Mouse (Mus musculus) forebrain, embryonic 11.5 days (tissue): ENCODE data around the gene Lin7b. TPM values are rescaled to one million over a fixed set of nuclear protein-coding genes. Genes with fewer than 3 reads are reported as not detected.
A peak's percentile ranks its signal among the peaks of the same experiment; 100 is the strongest.

Source experiments
- ATAC-seq: fragments of 200-750 bp; cut with Nextera tagmentation; replicated peaks from 2 replicates; pipeline ENCODE4 v1.8.0; 2017; ENCODE audit warnings: moderate TSS enrichment; ENCODE audit not compliant: low FRiP score
- DNase-seq: peaks from one replicate; pipeline ENCODE4 v3.0.0-alpha.2; 2017; ENCODE audit warnings: low spot score
- H3K27ac ChIP-seq: fragments of 300-500 bp; sonication (generic); 2 replicates; pipeline ENCODE4 v1.5.1; 2014; ENCODE audit warnings: low read depth, low read length
- H3K27me3 ChIP-seq: fragments of 300-500 bp; sonication (generic); 2 replicates; pipeline ENCODE4 v1.6.1; 2014; ENCODE audit warnings: mild to moderate bottlenecking, low read length, mixed read lengths; ENCODE audit not compliant: control insufficient read depth, insufficient read depth
- H3K36me3 ChIP-seq: fragments of 300-500 bp; sonication (generic); 2 replicates; pipeline ENCODE4 v1.6.1; 2014; ENCODE audit warnings: mild to moderate bottlenecking, low read length, moderate library complexity, mixed read lengths; ENCODE audit not compliant: control insufficient read depth, insufficient read depth
- H3K4me1 ChIP-seq: fragments of 300-500 bp; sonication (generic); replicated peaks from 2 replicates; pipeline ENCODE4 v1.6.1; 2014; ENCODE audit warnings: low read length, mixed read lengths; ENCODE audit not compliant: control insufficient read depth, insufficient read depth
- H3K4me2 ChIP-seq: fragments of 300-500 bp; sonication (generic); 2 replicates; pipeline ENCODE4 v1.6.1; 2014; ENCODE audit warnings: low read depth, mild to moderate bottlenecking, low read length, moderate library complexity, mixed read lengths; ENCODE audit not compliant: severe bottlenecking
- H3K4me3 ChIP-seq: fragments of 300-500 bp; sonication (generic); 2 replicates; pipeline ENCODE4 v1.5.1; 2014; ENCODE audit warnings: low read depth, low read length
- H3K9ac ChIP-seq: fragments of 300-500 bp; sonication (generic); 2 replicates; pipeline ENCODE4 v1.6.1; 2014; ENCODE audit warnings: low read length
- H3K9me3 ChIP-seq: fragments of 300-500 bp; sonication (generic); 2 replicates; pipeline ENCODE4 v1.6.1; 2016; ENCODE audit warnings: low read length, mixed read lengths; ENCODE audit not compliant: control insufficient read depth
- WGBS: fragments of 180-500 bp; shearing (Covaris S2); extraction: QIAGEN DNeasy Blood & Tissue Kit; methylation state at CpG from one replicate; pipeline ENCODE4 v1.1.7; 2014; 5-methylcytosine and 5-hydroxymethylcytosine counted together
- polyA plus RNA-seq: library from polyadenylated mRNA; unstranded; fragments of >200 nt; fragmentation: Nextera tagmentation; extraction: Ambion mirVana; gene quantifications from 2 replicates; pipeline ENCODE4 v1.2.1, GENCODE M21; 2014

Lin7b gene
- polyA plus RNA-seq, 1 experiment from 2014 or later: 0.48 TPM

DNA sequence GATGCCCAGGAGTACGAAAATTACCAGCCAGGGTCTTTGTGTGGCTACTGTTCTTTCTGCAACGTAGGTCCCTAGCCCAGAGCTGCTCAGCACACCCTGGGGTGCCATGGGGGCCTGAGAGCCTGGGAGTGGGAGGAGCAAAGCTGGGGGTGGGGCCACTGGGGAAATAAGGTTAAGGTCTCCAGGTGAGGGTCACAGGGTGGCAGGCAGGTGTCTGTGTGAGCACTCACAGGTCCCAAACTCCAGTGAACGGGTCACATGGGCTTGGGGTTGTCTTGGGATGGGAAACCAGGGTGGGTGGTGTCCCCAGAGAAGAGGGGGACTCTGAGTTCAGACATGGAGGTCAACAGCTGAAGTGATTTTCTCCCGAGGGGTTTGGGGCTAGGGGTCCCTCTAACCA lies 32.9 kb downstream of the Lin7b start:
- Histone ChIP-seq H3K9ac (no peak overlapping the region), H3K27ac (no peak overlapping the region), H3K36me3 (no peaks in the 10 kb centered on the region), H3K27me3 (0 out of 2 replicates have a peak, but pooled peaks cover 6% of the 10 kb centered on the region), H3K9me3 (no peaks in the 10 kb centered on the region), H3K4me2 (no peak overlapping the region), H3K4me1 (peaks cover 23% of the 10 kb centered on the region), H3K4me3 (no peak overlapping the region)
- no peak for DNase-seq
- 12% methylated on average over 4 of the region's 4 CpGs for WGBS
- no peak for ATAC-seq

DNA sequence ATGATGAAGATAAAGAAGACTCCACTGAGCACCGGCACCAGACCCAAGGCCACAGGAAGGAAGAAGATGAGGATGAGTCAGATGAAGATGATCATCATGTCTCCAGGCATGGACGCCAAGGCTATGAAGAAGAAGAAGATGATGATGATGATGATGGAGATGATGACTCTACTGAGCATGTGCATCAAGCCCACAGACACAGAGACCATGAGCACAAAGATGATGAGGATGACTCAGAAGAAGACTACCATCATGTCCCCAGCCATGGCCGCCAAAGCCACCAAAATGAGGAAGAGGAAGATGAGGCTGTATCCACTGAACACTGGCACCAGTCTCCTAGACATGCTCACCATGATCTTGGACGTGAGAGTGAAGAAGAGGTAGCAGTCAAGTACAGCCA lies 34.1 kb downstream of the Lin7b start:
- Histone ChIP-seq H3K4me3 (no peak overlapping the region), H3K9me3 (no peaks in the 10 kb centered on the region), H3K4me1 (peaks cover 23% of the 10 kb centered on the region), H3K4me2 (no peak overlapping the region), H3K27ac (no peak overlapping the region), H3K9ac (no peak overlapping the region), H3K27me3 (0 out of 2 replicates have a peak, but pooled peaks cover 6% of the 10 kb centered on the region), H3K36me3 (no peaks in the 10 kb centered on the region)
- WGBS: 90% methylated on average over 4 of the region's 4 CpGs
- DNase-seq (no peak), ATAC-seq (no peak)

DNA sequence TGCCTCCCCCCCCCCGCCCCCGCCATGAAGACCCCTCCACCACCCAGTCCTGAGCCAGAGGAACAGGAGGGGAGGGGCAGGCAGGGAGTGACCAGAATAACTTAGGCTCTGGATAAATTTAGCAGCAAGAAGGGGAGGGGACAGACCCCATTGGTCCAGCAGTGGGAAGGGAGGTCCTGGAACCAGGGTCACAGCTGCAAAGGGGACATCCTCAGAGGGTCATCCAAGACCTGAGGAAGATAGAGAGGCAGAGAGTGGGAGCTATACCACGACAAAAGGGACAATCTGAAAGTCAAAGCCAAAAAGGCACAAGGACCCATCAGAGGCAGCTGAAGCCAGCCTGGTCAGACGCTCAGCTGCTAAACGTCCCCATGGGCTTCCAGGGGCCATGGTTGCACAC lies 35.3 kb downstream of the Lin7b start, which contains the start of gene Hrc:
Gene Hrc (plus strand): TSS at position 235 of the 400 bp plus-strand sequence.
- no peak within 1 kb of the TSS for H3K9ac ChIP-seq
- peak within 1 kb of the TSS; percentile 96; the same call in 1 of the 2 replicates for H3K4me2 ChIP-seq
- no peak for ATAC-seq
- 32% methylated on average over 5 of the region's 5 CpGs for WGBS
- H3K4me3 ChIP-seq: no peak within 1 kb of the TSS; the same call in 1 of the 2 replicates
- DNase-seq: no peak
- no peak within 1 kb of the TSS for H3K27ac ChIP-seq
- H3K4me1 ChIP-seq: peaks cover 14% of the 10 kb centered on the region
- no peaks in the 10 kb centered on the region for H3K36me3 ChIP-seq
- H3K9me3 ChIP-seq: no peaks in the 10 kb centered on the region
- H3K27me3 ChIP-seq: 0 out of 2 replicates have a peak, but pooled peaks cover 6% of the 10 kb centered on the region

DNA sequence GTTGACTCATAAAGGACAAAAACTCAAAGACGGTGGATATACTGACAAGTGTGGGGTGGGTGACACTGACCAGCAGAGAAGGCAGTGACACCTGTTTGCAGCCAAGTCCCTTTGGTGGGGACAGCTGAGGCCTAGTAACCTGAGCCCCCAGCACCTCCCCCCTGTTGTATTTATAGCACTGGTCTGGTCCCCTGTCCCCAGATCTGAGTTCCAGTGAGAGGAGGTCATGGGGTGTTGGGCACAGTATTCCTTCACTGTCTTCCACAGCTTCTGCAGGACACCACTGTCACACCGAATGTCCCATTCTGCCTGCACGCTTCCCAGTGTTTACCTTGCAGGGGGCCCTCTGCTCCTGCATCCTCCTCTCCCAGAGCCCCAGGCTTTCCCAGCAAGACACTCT lies 35.8 kb downstream of the Lin7b start:
- H3K4me3 ChIP-seq: no peak overlapping the region
- H3K36me3 ChIP-seq: no peaks in the 10 kb centered on the region
- H3K4me1 ChIP-seq: peaks cover 13% of the 10 kb centered on the region
- DNase-seq: no peak
- ATAC-seq: no peak
- H3K27me3 ChIP-seq: 0 out of 2 replicates have a peak, but pooled peaks cover 6% of the 10 kb centered on the region
- H3K9ac ChIP-seq: no peak overlapping the region
- WGBS: 35% methylated on average over 3 of the region's 3 CpGs
- H3K4me2 ChIP-seq: no peak overlapping the region
- H3K9me3 ChIP-seq: no peaks in the 10 kb centered on the region
- H3K27ac ChIP-seq: no peak overlapping the region

DNA sequence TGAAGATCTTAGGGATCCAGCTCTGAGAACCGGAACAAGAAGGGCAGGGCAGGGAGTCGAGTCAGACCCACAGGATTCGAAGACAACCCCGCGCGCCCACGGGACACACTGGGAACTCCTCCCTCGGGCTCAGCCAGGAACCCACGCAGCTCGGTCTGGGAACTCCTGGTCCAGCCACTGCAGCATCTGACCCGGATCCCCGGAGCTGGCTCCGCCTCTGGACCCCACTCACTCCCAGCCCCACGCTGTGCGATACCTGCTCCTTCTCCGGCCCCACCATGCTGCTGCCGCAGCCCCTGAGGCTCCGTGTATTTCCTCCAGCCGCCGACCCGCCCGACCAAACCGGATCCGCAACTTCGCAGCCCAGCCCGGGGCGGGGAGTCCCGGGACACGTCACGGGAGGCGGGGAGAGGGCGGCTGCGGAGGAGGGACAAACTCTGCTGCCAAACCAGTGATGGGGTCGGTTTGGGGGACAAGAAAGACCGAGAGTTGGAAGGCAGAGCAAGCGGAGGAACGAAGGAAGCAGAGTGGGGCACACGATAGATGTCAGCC lies 36.9 kb downstream of the Lin7b start, which contains the start of gene Trpm4:
Gene Trpm4 (minus strand): TSS at position 350 of the 552 bp plus-strand sequence.
- Histone ChIP-seq H3K9me3 (no peaks in the 10 kb centered on the region), H3K36me3 (no peaks in the 10 kb centered on the region), H3K4me3 (peak within 1 kb of the TSS; percentile 57), H3K27me3 (0 out of 2 replicates have a peak, but pooled peaks cover 6% of the 10 kb centered on the region), H3K27ac (no peak within 1 kb of the TSS), H3K4me1 (peaks cover 5% of the 10 kb centered on the region), H3K4me2 (peak within 1 kb of the TSS; percentile 96), H3K9ac (peak within 1 kb of the TSS; percentile 66)
- ATAC-seq: peak; percentile 67
- peak; percentile 90 for DNase-seq
- under 1% methylated on average over 38 of the region's 38 CpGs for WGBS

DNA sequence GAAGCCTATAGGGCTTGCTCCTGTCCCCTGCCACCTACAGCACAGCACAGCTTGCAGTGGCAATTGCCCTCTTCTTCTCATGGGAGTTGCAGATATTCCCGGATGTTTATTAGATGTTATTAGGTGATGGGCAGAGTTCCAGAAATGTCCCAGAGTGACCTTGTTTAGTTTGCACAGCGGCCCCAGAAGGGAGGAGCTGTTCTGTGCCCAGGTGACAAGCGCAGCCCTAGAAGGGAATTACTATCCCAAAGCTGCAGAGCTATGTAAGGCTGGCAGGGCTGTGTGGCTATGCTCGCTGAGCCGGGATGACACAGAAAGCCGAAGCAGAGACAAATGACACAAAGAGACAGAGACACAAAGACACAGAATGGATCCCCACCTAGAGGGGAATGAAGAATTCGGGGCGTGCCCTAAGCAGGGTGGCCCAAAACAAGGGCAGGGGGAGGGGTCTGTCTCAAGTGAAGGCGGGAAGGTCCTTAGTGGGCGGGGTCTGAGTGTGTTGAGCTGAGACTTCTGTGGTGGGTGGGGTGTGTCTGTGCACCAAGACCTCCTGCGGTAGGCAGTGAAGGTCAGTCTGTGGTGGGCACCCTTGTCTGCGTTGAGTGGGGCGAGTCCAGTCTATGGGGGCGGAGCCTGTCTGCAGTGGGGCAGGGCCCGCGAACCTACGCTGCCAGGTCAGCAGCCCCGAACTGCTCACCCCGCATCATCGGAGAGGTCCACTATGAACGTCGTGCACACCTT lies 37.5 kb downstream of the Lin7b start:
- peak overlapping the region; percentile 57 for H3K4me3 ChIP-seq
- DNase-seq: peak; percentile 71
- peaks cover 5% of the 10 kb centered on the region for H3K4me1 ChIP-seq
- H3K9me3 ChIP-seq: no peaks in the 10 kb centered on the region
- H3K4me2 ChIP-seq: peak overlapping the region; percentile 96
- 5% methylated on average over 22 of the region's 22 CpGs for WGBS
- H3K27me3 ChIP-seq: 0 out of 2 replicates have a peak, but pooled peaks cover 6% of the 10 kb centered on the region
- ATAC-seq: peak; percentile 40
- no peak overlapping the region for H3K27ac ChIP-seq
- H3K36me3 ChIP-seq: no peaks in the 10 kb centered on the region
- H3K9ac ChIP-seq: peak overlapping the region; percentile 66

DNA sequence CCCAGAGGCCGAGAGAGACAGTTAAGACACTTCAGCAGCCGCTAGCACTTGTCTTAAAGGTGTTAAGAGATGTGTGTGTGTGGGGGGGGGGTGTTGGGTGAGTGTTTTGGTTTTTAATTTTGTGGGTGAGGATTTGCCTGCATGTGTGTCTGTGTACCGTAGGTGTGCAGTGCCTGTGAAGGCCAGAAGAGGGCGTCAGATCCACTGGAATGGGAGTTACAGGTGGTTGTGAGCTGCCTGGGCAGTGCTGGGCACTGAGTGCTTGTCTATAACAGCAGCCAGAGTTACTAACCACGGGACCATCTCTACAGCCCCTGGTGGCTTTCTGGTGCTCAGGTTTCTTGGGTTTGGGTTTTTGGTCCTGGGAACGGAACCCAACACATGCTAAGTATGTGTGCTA lies 38.9 kb downstream of the Lin7b start:
- Histone ChIP-seq H3K27me3 (0 out of 2 replicates have a peak, but pooled peaks cover 3% of the 10 kb centered on the region), H3K9ac (no peak overlapping the region), H3K4me3 (no peak overlapping the region), H3K4me2 (no peak overlapping the region), H3K4me1 (peaks cover 5% of the 10 kb centered on the region), H3K36me3 (no peaks in the 10 kb centered on the region), H3K9me3 (no peaks in the 10 kb centered on the region), H3K27ac (no peak overlapping the region)
- 76% methylated on average over 6 of the region's 6 CpGs for WGBS
- ATAC-seq (no peak), DNase-seq (no peak)

DNA sequence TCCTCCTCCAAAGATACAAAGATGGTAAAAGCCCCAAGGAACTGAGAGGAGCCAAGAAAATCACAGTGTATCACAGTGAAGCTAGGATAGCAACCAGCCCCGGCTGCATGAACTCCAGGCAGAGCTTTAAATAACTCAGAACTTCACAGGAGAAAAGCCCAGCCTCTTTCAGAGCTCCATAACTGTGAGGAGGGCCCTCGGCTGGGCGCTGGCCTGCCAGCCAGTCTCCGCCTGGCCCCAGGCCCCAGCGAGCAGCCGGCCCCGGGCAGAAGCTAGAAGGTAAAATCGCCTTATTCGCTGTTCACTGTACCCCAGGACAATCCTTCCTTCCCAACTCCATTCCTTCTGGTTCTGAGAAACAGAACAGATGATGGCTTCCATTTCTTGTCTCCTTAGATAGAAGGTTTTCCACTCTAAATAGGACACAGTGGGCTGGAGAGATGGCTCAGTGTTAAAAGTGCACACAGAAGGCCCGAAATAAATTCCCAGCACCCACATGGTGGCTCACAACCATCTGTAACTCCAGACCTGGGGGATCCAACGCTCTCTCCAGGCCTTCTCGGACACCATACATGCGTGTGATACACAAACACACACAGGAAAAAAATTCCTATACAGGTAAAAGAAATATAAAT lies 41.4 kb downstream of the Lin7b start:
- ATAC-seq (no peak), DNase-seq (no peak)
- Histone ChIP-seq H3K36me3 (no peaks in the 10 kb centered on the region), H3K4me1 (peaks cover 5% of the 10 kb centered on the region), H3K4me2 (no peak overlapping the region), H3K27me3 (no peaks in the 10 kb centered on the region), H3K27ac (no peak overlapping the region), H3K4me3 (no peak overlapping the region), H3K9me3 (no peaks in the 10 kb centered on the region), H3K9ac (no peak overlapping the region)
- 84% methylated on average over 13 of the region's 13 CpGs for WGBS
